Mouse (Mus musculus): ENCODE data around the gene Zfyve21. TPM values are rescaled to one million over a fixed set of nuclear protein-coding genes. Genes with fewer than 3 reads are reported as not detected.
A peak's percentile ranks its signal among the peaks of the same experiment; 100 is the strongest.

Zfyve21 gene
- polyA plus RNA-seq, 1 experiment = 23.8 TPM

DNA sequence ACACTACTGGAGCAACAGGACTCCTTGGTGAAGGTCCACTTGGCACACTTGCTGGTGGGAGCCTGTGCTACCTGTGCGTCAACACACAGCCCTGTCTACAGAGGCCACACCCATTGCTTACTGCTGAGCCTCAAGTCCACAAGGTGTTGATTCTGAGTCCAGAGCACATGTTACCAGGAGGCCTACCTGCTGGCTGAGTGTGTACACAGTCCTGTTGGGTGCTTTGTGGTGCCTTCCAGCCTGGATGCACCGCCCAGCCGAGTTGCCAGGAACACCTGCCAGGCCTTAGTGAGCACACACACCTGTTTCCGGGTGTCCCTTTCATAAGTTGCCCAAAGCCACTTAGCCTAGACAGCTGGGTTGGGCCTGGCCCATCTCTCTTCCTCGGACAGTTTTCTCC, 10.4 kb upstream of the Zfyve21 start:
- no peak overlapping the region for H3K27ac ChIP-seq (ENCODE audit: control insufficient read depth, insufficient read depth, low read depth, low read length)
- no peaks in the 10 kb centered on the region for H3K27me3 ChIP-seq (ENCODE audit: control insufficient read depth, insufficient read depth, low read length)
- no peaks in the 10 kb centered on the region for H3K36me3 ChIP-seq (ENCODE audit: control insufficient read depth, insufficient read depth, low read length)
- H3K4me3 ChIP-seq (ENCODE audit: control insufficient read depth, low read depth, low read length) = no peak overlapping the region
- TF ChIP-seq POLR2A (IDR thresholded peaks at IDR 0.05; ENCODE audit: control insufficient read depth, low read depth, low read length) (no peak), CTCF (IDR thresholded peaks at IDR 0.05; ENCODE audit: control insufficient read depth, insufficient read depth, insufficient replicate concordance, low read depth, low read length) (no peak)
- no peaks in the 10 kb centered on the region for H3K4me1 ChIP-seq (ENCODE audit: control insufficient read depth, insufficient read depth, low read length)

DNA sequence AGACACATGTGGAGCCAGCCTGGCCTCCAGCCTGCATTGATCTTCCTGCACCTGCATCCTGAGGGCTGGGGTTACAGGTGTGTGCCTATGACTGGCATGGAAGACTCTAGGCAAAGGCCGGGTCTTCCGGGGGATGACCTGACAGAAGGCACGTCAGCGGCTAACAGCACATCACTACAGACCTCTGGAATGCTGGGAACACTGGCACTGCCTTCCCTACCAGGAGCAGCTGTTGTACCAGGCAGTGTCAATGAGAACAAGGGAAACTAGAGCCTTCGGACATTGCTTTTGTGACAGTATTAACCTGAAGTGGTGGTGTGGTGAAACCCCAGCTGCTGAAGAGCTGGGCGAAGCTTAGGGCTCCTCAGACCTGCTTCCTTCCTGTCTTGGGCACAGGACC, 5.2 kb upstream of the Zfyve21 start:
- H3K36me3 ChIP-seq (ENCODE audit: control insufficient read depth, insufficient read depth, low read length) = no peaks in the 10 kb centered on the region

DNA sequence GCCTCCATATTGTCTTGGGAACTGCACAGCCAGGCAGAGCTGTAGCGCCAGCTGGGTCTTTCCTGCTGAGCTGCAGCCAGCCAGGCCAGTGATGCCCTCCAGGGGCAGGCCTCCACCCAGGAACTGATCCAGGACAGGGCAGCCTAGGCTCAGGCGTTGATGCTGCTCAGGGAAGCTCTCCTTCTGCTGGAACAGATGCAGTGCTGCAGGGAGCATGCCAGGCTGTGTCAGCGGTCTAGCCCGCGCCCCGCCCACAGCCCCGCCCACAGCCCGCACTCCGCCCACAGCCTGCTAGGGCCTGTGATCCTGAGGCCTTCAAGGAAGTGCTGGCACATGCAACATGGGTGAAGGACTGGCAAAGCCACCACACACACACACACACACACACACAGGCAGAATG, 4.2 kb upstream of the Zfyve21 start:
- TF ChIP-seq CTCF (IDR thresholded peaks at IDR 0.05; ENCODE audit: control insufficient read depth, insufficient read depth, insufficient replicate concordance, low read depth, low read length) (no peak), POLR2A (IDR thresholded peaks at IDR 0.05; ENCODE audit: control insufficient read depth, low read depth, low read length) (no peak)
- Histone ChIP-seq H3K27ac (ENCODE audit: control insufficient read depth, insufficient read depth, low read depth, low read length) (no peak overlapping the region), H3K27me3 (ENCODE audit: control insufficient read depth, insufficient read depth, low read length) (no peaks in the 10 kb centered on the region), H3K4me3 (ENCODE audit: control insufficient read depth, low read depth, low read length) (no peak overlapping the region), H3K36me3 (ENCODE audit: control insufficient read depth, insufficient read depth, low read length) (no peaks in the 10 kb centered on the region), H3K4me1 (ENCODE audit: control insufficient read depth, insufficient read depth, low read length) (peaks cover 9% of the 10 kb centered on the region)

More for the DNA sequence above, 5.2 kb upstream of the Zfyve21 start:
- Histone ChIP-seq H3K27ac (ENCODE audit: control insufficient read depth, insufficient read depth, low read depth, low read length) (no peak overlapping the region), H3K4me3 (ENCODE audit: control insufficient read depth, low read depth, low read length) (no peak overlapping the region), H3K4me1 (ENCODE audit: control insufficient read depth, insufficient read depth, low read length) (peaks cover 6% of the 10 kb centered on the region), H3K27me3 (ENCODE audit: control insufficient read depth, insufficient read depth, low read length) (no peaks in the 10 kb centered on the region)
- TF ChIP-seq POLR2A (IDR thresholded peaks at IDR 0.05; ENCODE audit: control insufficient read depth, low read depth, low read length) = no peak
- no peak for TF ChIP-seq CTCF (IDR thresholded peaks at IDR 0.05; ENCODE audit: control insufficient read depth, insufficient read depth, insufficient replicate concordance, low read depth, low read length)

DNA sequence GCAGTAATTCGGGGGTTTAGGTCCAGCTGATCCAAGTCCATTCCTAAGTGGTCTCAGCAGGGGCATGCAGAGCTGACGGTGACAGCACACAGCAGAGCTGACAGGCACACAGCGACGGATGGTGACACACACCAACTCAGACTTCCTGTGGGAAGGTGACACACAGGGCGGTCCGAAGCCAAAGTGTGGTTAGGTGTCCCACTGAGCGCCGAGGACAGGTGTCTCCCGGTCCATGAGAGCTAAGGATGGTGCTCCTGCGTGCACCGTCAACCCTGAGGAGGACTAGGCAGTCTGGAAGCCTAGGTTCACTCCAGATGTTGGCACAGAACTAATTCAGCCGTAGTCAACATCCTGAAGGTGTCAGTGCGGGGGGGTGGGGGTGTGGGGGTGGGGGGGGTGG, 1.9 kb upstream of the Zfyve21 start:
- Histone ChIP-seq H3K36me3 (ENCODE audit: control insufficient read depth, insufficient read depth, low read length) (no peaks in the 10 kb centered on the region), H3K4me1 (ENCODE audit: control insufficient read depth, insufficient read depth, low read length) (peaks cover 16% of the 10 kb centered on the region), H3K27ac (ENCODE audit: control insufficient read depth, insufficient read depth, low read depth, low read length) (no peak overlapping the region), H3K4me3 (ENCODE audit: control insufficient read depth, low read depth, low read length) (no peak overlapping the region), H3K27me3 (ENCODE audit: control insufficient read depth, insufficient read depth, low read length) (no peaks in the 10 kb centered on the region)
- TF ChIP-seq POLR2A (IDR thresholded peaks at IDR 0.05; ENCODE audit: control insufficient read depth, low read depth, low read length) (no peak), CTCF (IDR thresholded peaks at IDR 0.05; ENCODE audit: control insufficient read depth, insufficient read depth, insufficient replicate concordance, low read depth, low read length) (no peak)

DNA sequence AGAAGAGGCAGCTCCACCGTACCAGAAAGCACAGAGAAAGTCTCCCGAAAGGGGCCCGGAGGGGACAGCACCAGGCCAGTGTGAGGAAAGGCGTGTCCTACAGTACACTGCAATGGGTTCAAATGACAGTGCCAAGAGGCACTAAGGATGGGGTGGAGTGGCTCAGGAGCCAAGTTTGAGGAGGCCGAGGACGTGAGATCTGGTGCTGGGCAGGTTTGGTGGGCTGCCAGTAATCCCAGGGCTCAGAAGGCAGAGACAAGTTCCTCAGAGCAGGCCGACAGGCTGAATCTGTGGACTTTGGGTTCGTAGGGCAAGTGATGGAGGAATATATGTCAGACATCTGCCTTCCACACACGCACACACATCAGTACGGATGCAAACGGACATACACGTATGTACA, 1.4 kb upstream of the Zfyve21 start:
- no peak overlapping the region for H3K4me3 ChIP-seq (ENCODE audit: control insufficient read depth, low read depth, low read length)
- H3K36me3 ChIP-seq (ENCODE audit: control insufficient read depth, insufficient read depth, low read length) = no peaks in the 10 kb centered on the region
- no peaks in the 10 kb centered on the region for H3K27me3 ChIP-seq (ENCODE audit: control insufficient read depth, insufficient read depth, low read length)
- H3K4me1 ChIP-seq (ENCODE audit: control insufficient read depth, insufficient read depth, low read length) = peaks cover 17% of the 10 kb centered on the region
- no peak overlapping the region for H3K27ac ChIP-seq (ENCODE audit: control insufficient read depth, insufficient read depth, low read depth, low read length)
- TF ChIP-seq CTCF (IDR thresholded peaks at IDR 0.05; ENCODE audit: control insufficient read depth, insufficient read depth, insufficient replicate concordance, low read depth, low read length) = no peak
- no peak for TF ChIP-seq POLR2A (IDR thresholded peaks at IDR 0.05; ENCODE audit: control insufficient read depth, low read depth, low read length)

DNA sequence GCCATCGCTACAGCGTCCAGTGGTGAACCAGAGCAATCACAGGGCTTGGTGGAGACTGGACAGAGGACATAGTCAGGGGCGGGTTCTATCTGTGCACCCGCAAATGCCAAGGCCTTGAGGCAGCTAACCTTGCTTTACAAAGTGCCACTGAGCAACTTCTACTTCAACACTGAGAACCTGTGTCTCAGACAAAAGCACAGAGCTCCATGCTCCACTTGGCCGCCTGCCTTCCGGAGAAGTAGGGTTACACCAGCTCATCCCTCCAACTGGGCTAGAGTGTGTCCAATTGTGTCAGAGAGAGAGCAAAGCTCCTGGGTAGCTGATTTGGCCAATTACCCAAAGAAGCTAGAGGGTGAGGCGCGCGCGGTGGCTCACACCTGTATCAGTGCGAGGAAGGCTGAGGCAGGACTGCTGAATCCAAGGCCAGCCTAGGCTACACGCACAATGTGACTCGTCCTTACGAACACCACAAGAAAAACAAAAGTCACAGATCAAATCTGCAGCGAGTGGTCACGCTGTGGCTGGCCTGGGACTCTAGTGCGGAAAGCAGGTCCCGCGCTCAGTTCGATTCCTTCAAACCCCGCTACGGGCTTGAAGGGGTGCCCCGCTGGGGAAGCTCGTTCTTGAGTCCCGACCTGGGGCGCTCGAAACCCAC, 732 bp upstream of the Zfyve21 start:
- Histone ChIP-seq H3K4me1 (ENCODE audit: control insufficient read depth, insufficient read depth, low read length) (peaks cover 17% of the 10 kb centered on the region), H3K36me3 (ENCODE audit: control insufficient read depth, insufficient read depth, low read length) (no peaks in the 10 kb centered on the region), H3K27ac (ENCODE audit: control insufficient read depth, insufficient read depth, low read depth, low read length) (no peak overlapping the region), H3K4me3 (ENCODE audit: control insufficient read depth, low read depth, low read length) (peak overlapping the region; percentile 80), H3K27me3 (ENCODE audit: control insufficient read depth, insufficient read depth, low read length) (no peaks in the 10 kb centered on the region)
- TF ChIP-seq CTCF (IDR thresholded peaks at IDR 0.05; ENCODE audit: control insufficient read depth, insufficient read depth, insufficient replicate concordance, low read depth, low read length) (no peak), POLR2A (IDR thresholded peaks at IDR 0.05; ENCODE audit: control insufficient read depth, low read depth, low read length) (no peak)

DNA sequence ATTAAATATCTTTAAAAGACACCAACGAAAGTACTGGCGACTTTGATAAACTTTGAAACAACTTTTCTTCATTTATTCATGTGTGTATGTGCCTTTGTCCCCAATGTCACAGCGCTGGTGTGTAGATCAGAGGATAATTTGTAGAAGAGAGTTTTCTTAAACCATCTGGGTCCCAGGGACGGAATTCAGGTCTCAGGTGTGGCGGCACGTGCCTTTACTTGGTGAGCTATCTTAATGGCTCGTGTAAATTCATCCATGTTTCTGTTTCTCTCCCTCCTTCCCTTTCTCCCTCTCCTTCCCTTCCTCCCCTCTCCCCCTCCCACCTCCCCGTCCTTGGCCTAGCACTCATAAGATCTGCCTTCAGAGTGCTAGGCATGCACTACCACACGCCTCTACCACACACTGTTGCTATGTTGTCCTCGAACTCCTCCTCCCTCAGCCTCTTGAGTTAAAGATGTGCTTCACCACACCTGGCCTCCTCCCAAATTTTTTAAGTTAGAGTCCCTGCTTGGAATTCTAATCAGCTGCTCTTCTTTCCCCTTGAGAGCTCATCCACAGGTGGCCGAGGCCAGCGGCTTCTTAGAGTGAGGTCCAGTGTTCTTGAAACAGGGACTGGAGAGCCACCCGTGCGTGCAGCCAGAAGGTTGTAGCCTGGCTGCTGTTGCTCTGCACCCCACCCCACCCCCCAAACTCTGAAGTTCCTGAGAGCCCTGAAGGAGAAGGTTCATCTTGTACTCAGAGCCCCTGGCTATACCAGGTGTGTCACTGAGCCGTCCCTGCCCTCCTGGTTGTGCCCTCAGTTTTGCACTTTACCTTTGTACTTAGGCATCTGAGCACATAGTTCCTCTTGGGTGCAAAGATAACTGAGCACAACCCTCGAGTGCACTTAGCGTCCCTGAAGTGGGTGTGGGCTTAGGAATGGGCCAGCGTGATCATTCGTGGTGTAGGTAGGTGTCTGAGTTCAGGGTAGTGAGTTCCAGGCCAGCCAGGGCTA, 1.1 kb downstream of the Zfyve21 start:
- TF ChIP-seq POLR2A (IDR thresholded peaks at IDR 0.05; ENCODE audit: control insufficient read depth, low read depth, low read length) (no peak), CTCF (IDR thresholded peaks at IDR 0.05; ENCODE audit: control insufficient read depth, insufficient read depth, insufficient replicate concordance, low read depth, low read length) (no peak)
- H3K4me3 ChIP-seq (ENCODE audit: control insufficient read depth, low read depth, low read length) = peak overlapping the region; percentile 80
- H3K27ac ChIP-seq (ENCODE audit: control insufficient read depth, insufficient read depth, low read depth, low read length) = no peak overlapping the region; the same call in 1 of the 2 replicates
- H3K36me3 ChIP-seq (ENCODE audit: control insufficient read depth, insufficient read depth, low read length) = no peaks in the 10 kb centered on the region
- H3K4me1 ChIP-seq (ENCODE audit: control insufficient read depth, insufficient read depth, low read length) = peaks cover 16% of the 10 kb centered on the region
- no peaks in the 10 kb centered on the region for H3K27me3 ChIP-seq (ENCODE audit: control insufficient read depth, insufficient read depth, low read length)
